In genomic region chr13:94379006-94379405, GRCm38 (mm10) we compare ENCODE assay signal across 16 mouse cellular contexts. TPM values are rescaled to one million over a fixed set of nuclear protein-coding genes. Genes with fewer than 3 reads are reported as not detected.
A peak's percentile ranks its signal among the peaks of the same experiment; 100 is the strongest.
DNase-seq lines count a peak whose midpoint lies in the region.
"Had no signal": no experiment of that assay in that cellular context is flagged by ENCODE, and none has a peak within 500 bp of the region (broad histone marks: within the 10 kb centered on the region; RNA-seq: fewer than 3 reads in every experiment).

No protein-coding gene starts in this region.

- peak; percentile 35 for DNase-seq in kidney, postnatal 10 days
- no peak for DNase-seq in kidney, adult 9 months
- peak; percentile 23 for DNase-seq in R1 (ENCODE audit: low read depth, low spot score)
- DNase-seq in large intestine, adult 2 months (ENCODE audit: low read depth, low spot score) = peak; percentile 84
- peak; percentile 36 for DNase-seq in lung, postnatal 25 days (ENCODE audit: low spot score)
- DNase-seq in natural killer cell, adult 2 months (ENCODE audit: low spot score in 2 of 2) = no peak
- no peak for DNase-seq in adrenal gland, adult (ENCODE audit: inconsistent age in 2 of 2, low spot score in 1 of 2)
- DNase-seq: adrenal gland, postnatal 14 days; cerebellum, adult 11-12 months; cerebellum, postnatal 25 days; forebrain, postnatal 0 days; gastrocnemius, adult 2 months; heart, adult 11 months; layer of hippocampus, adult 9-11 months; right cerebral cortex, postnatal 14 days; thymus, postnatal 14 days had no signal

- WGBS in large intestine, adult 2 months = 59% methylated on average over 4 of the region's 4 CpGs

RNA-seq across cellular contexts. Expression of gene Ap3b1, which starts 20.2 kb away (rescaled TPM):
- polyA plus RNA-seq in large intestine, adult 2 months (2012; rRNA removed) = 44.0 and 50.9 TPM in 2 replicates

Comparison
In these comparisons a context has a peak if more than half of its experiments do, and no peak if none do; other contexts are left out.
1. DNase-seq: peak in kidney, postnatal 10 days (single experiment), R1 (single experiment), large intestine, adult 2 months (single experiment) and lung, postnatal 25 days (single experiment); none in kidney, adult 9 months (single experiment), natural killer cell, adult 2 months (0 of 2) and adrenal gland, adult (0 of 2).